Mouse (Mus musculus) adrenal gland, adult 18-20 months (tissue): ENCODE data around the gene Slc16a3. TPM values are rescaled to one million over a fixed set of nuclear protein-coding genes. Genes with fewer than 3 reads are reported as not detected.

Experiments
- DNase-seq, 2 experiments: peaks; one replicate each; pipeline ENCODE4 v3.0.0; 2021 to 2022; ENCODE audit warnings: low spot score in 2 of 2
- total RNA-seq, 2 experiments: library from RNA; stranded (reverse); gene quantifications; 1 replicate in 1 of 2; 2 replicates in 1 of 2; pipeline ENCODE4 v1.2.3; 2021

Slc16a3 gene
- total RNA-seq, 2 experiments from 2014 or later: 1.3 to 4.4 TPM

GRCm38 (mm10) chr11:120969742-120970141 lies 21.5 kb downstream of the Slc16a3 start:
- DNase-seq: no peak

GRCm38 (mm10) chr11:120971237-120971636 lies 23.0 kb downstream of the Slc16a3 start:
- no peak for DNase-seq

GRCm38 (mm10) chr11:120973318-120973717 lies 25.0 kb downstream of the Slc16a3 start:
- DNase-seq: no peak

GRCm38 (mm10) chr11:120979711-120980426 lies 31.6 kb downstream of the Slc16a3 start:
- no peak for DNase-seq

- DNase-seq: no peak
Observed at GRCm38 (mm10) chr11:120980427-120981035, 32.3 kb downstream of the Slc16a3 start.

- no peak for DNase-seq
Observed at GRCm38 (mm10) chr11:120981661-120982060, 33.4 kb downstream of the Slc16a3 start.

GRCm38 (mm10) chr11:120982459-120982858 lies 34.2 kb downstream of the Slc16a3 start:
- DNase-seq: no peak

- peak in 1 of 2 experiments; percentile 56 for DNase-seq
Observed at GRCm38 (mm10) chr11:120984448-120985330, 36.4 kb downstream of the Slc16a3 start.

GRCm38 (mm10) chr11:120987608-120988007 lies 39.3 kb downstream of the Slc16a3 start:
- DNase-seq: no peak

- no peak for DNase-seq
Observed at GRCm38 (mm10) chr11:120988410-120988809, 40.1 kb downstream of the Slc16a3 start.

- DNase-seq: no peak
Observed at GRCm38 (mm10) chr11:120989523-120989922, 41.2 kb downstream of the Slc16a3 start.

GRCm38 (mm10) chr11:120990126-120990781 lies 42.0 kb downstream of the Slc16a3 start:
- DNase-seq: peak; percentile 51 to 53

GRCm38 (mm10) chr11:120990951-120991526 lies 42.8 kb downstream of the Slc16a3 start, which contains the start of gene Csnk1d:
Csnk1d (minus strand) TSS chr11:120991330.
- peak; percentile 100 for DNase-seq

- no peak for DNase-seq
Observed at GRCm38 (mm10) chr11:120991791-120992190, 43.5 kb downstream of the Slc16a3 start.

- DNase-seq: no peak
Observed at GRCm38 (mm10) chr11:120993080-120993479, 44.8 kb downstream of the Slc16a3 start.

- DNase-seq: no peak
Observed at GRCm38 (mm10) chr11:120993586-120993985, 45.3 kb downstream of the Slc16a3 start.

GRCm38 (mm10) chr11:120994741-120995140 lies 46.5 kb downstream of the Slc16a3 start:
- no peak for DNase-seq

- no peak for DNase-seq
Observed at GRCm38 (mm10) chr11:121001966-121002365, 53.7 kb downstream of the Slc16a3 start.

- no peak for DNase-seq
Observed at GRCm38 (mm10) chr11:121004281-121004680, 56.0 kb downstream of the Slc16a3 start.

GRCm38 (mm10) chr11:121006184-121006583 lies 57.9 kb downstream of the Slc16a3 start:
- no peak for DNase-seq
